Mouse (Mus musculus): ENCODE measurements around the gene Polr2h.

The Polr2h gene

GRCm38 (mm10) chr16:20723247-20723646 is 5.8 kb downstream of the Polr2h start:
- no peak for DNase-seq

GRCm38 (mm10) chr16:20724338-20724748 is 6.9 kb downstream of the Polr2h start:
- no peak for DNase-seq

GRCm38 (mm10) chr16:20725321-20725720 is 7.9 kb downstream of the Polr2h start:
- DNase-seq: no peak

- DNase-seq: no peak
Measured at GRCm38 (mm10) chr16:20725750-20726149, 8.3 kb downstream of the Polr2h start.

GRCm38 (mm10) chr16:20726384-20726783 is 8.9 kb downstream of the Polr2h start:
- DNase-seq: no peak

- no peak for DNase-seq
Measured at GRCm38 (mm10) chr16:20730293-20730711, 12.8 kb downstream of the Polr2h start.

- peak; percentile 35 for DNase-seq
Measured at GRCm38 (mm10) chr16:20731688-20732087, 14.2 kb downstream of the Polr2h start.

GRCm38 (mm10) chr16:20732251-20732924 is 14.9 kb downstream of the Polr2h start:
- peak; percentile 60 for DNase-seq

GRCm38 (mm10) chr16:20732925-20733730 is 15.7 kb downstream of the Polr2h start, which contains the start of gene Chrd:
Gene Chrd (plus strand): TSS chr16:20733127.
- peak; percentile 75 for DNase-seq

GRCm38 (mm10) chr16:20733731-20734730 is 16.6 kb downstream of the Polr2h start, which contains the start of gene Thpo:
Gene Thpo (minus strand): TSS chr16:20734511.
- DNase-seq: no peak

GRCm38 (mm10) chr16:20735651-20736050 is 18.2 kb downstream of the Polr2h start:
- no peak for DNase-seq

GRCm38 (mm10) chr16:20736168-20736567 is 18.7 kb downstream of the Polr2h start:
- DNase-seq: no peak

GRCm38 (mm10) chr16:20736823-20737222 is 19.4 kb downstream of the Polr2h start:
- DNase-seq: no peak

- no peak for DNase-seq
Measured at GRCm38 (mm10) chr16:20739845-20740244, 22.4 kb downstream of the Polr2h start.

GRCm38 (mm10) chr16:20746641-20747040 is 29.2 kb downstream of the Polr2h start:
- no peak for DNase-seq

GRCm38 (mm10) chr16:20750518-20750917 is 33.1 kb downstream of the Polr2h start:
- DNase-seq: no peak

GRCm38 (mm10) chr16:20756052-20756451 is 38.6 kb downstream of the Polr2h start:
- no peak for DNase-seq

- DNase-seq: no peak
Measured at GRCm38 (mm10) chr16:20757385-20757784, 39.9 kb downstream of the Polr2h start.

GRCm38 (mm10) chr16:20761681-20762080 is 44.2 kb downstream of the Polr2h start:
- DNase-seq: peak; percentile 82

- DNase-seq: peak; percentile 44
Measured at GRCm38 (mm10) chr16:20765244-20765643, 47.8 kb downstream of the Polr2h start.

Data from cerebellum, adult 9-10 months (tissue).